Mouse (Mus musculus) hindbrain, embryonic 16.5 days (tissue): ENCODE results near the gene Mfap1b. TPM values are rescaled to one million over a fixed set of nuclear protein-coding genes. Genes with fewer than 3 reads are reported as not detected.
A peak's percentile ranks its signal among the peaks of the same experiment; 100 is the strongest.

Experiments used
- ATAC-seq: fragments of 200-750 bp; cut with Nextera tagmentation; 2 replicates; pipeline ENCODE4 v1.8.0; 2017; ENCODE audit warnings: moderate TSS enrichment, moderate library complexity
- H3K27ac ChIP-seq: fragments of 300-500 bp; sonication (generic); 2 replicates; pipeline ENCODE4 v1.5.1; 2014; ENCODE audit warnings: low read depth, mild to moderate bottlenecking, control low read depth, low read length, moderate library complexity
- H3K27me3 ChIP-seq: fragments of 300-500 bp; sonication (generic); replicated peaks from 2 replicates; pipeline ENCODE4 v1.6.1; 2014; ENCODE audit warnings: low read length; ENCODE audit not compliant: control insufficient read depth, insufficient read depth
- H3K36me3 ChIP-seq: fragments of 300-500 bp; sonication (generic); 2 replicates; pipeline ENCODE4 v1.6.1; 2014; ENCODE audit warnings: mild to moderate bottlenecking, low read length, moderate library complexity, mixed read lengths; ENCODE audit not compliant: control insufficient read depth, insufficient read depth
- H3K4me1 ChIP-seq: fragments of 300-500 bp; sonication (generic); 2 replicates; pipeline ENCODE4 v1.6.1; 2014; ENCODE audit warnings: low read depth, low read length; ENCODE audit not compliant: control insufficient read depth, insufficient read depth
- H3K4me2 ChIP-seq: fragments of 300-500 bp; sonication (generic); 2 replicates; pipeline ENCODE4 v1.6.1; 2014; ENCODE audit warnings: mild to moderate bottlenecking, low read length, control low read depth, moderate library complexity
- H3K4me3 ChIP-seq: fragments of 300-500 bp; sonication (generic); 2 replicates; pipeline ENCODE4 v1.5.1; 2014; ENCODE audit warnings: mild to moderate bottlenecking, low read length, control low read depth, moderate library complexity
- H3K9ac ChIP-seq: fragments of 300-500 bp; sonication (generic); 2 replicates; pipeline ENCODE4 v1.6.1; 2014; ENCODE audit warnings: low read depth, mild to moderate bottlenecking, control low read depth, low read length, moderate library complexity
- H3K9me3 ChIP-seq: fragments of 300-500 bp; sonication (generic); 2 replicates; pipeline ENCODE4 v1.6.1; 2014; ENCODE audit warnings: mild to moderate bottlenecking, low read length, moderate library complexity; ENCODE audit not compliant: control insufficient read depth
- WGBS: fragments of 180-500 bp; shearing (Covaris S2); extraction: QIAGEN DNeasy Blood & Tissue Kit; methylation state at CpG from one replicate; pipeline ENCODE4 v1.1.7; 2014; 5-methylcytosine and 5-hydroxymethylcytosine counted together
- polyA plus RNA-seq: library from polyadenylated mRNA; unstranded; fragments of >200 nt; fragmentation: Nextera tagmentation; extraction: Ambion mirVana; gene quantifications from 2 replicates; pipeline ENCODE4 v1.2.1, GENCODE M21; 2015

Gene Mfap1b
- polyA plus RNA-seq, 1 experiment from 2014 or later, result 68.2 TPM

- H3K4me2 ChIP-seq, result no peak within 1 kb of the TSS; the same call in 1 of the 2 replicates
- WGBS, result 92% methylated on average over 1 of the region's 1 CpGs
- no peak within 1 kb of the TSS for H3K9ac ChIP-seq
Observed at GRCm38 (mm10) chr2:121444178-121444577, 29.7 kb downstream of the Mfap1b start, which contains the start of gene Ell3. Gene Ell3, minus strand, starts transcription at chr2:121444278.

GRCm38 (mm10) chr2:121443068-121443349 is 30.9 kb downstream of the Mfap1b start:
- H3K9ac ChIP-seq, result no peak overlapping the region
- peaks cover 13% of the 10 kb centered on the region for H3K4me1 ChIP-seq
- peak overlapping the region; percentile 38 for H3K4me3 ChIP-seq
- ATAC-seq, result no peak
- WGBS, result 12% methylated on average over 8 of the region's 8 CpGs
- no peak overlapping the region for H3K27ac ChIP-seq
- peak overlapping the region; percentile 73 for H3K4me2 ChIP-seq
- H3K9me3 ChIP-seq, result no peaks in the 10 kb centered on the region
- peaks cover 13% of the 10 kb centered on the region for H3K36me3 ChIP-seq
- peaks cover 15% of the 10 kb centered on the region for H3K27me3 ChIP-seq

More at GRCm38 (mm10) chr2:121444178-121444577, 29.7 kb downstream of the Mfap1b start, which contains the start of gene Ell3:
- Histone ChIP-seq H3K27ac (no peak within 1 kb of the TSS), H3K36me3 (peaks cover 6% of the 10 kb centered on the region; the same call in 1 of the 2 replicates), H3K4me1 (peaks cover 14% of the 10 kb centered on the region), H3K9me3 (no peaks in the 10 kb centered on the region), H3K27me3 (peaks cover 15% of the 10 kb centered on the region), H3K4me3 (no peak within 1 kb of the TSS)
- no peak for ATAC-seq

- H3K27me3 ChIP-seq, result peaks cover 15% of the 10 kb centered on the region
- H3K4me3 ChIP-seq, result peak overlapping the region; percentile 38
- WGBS, result 3% methylated on average over 27 of the region's 30 CpGs
- no peak overlapping the region for H3K27ac ChIP-seq
- peak overlapping the region; percentile 39; the same call in 1 of the 2 replicates for H3K9ac ChIP-seq
- H3K4me2 ChIP-seq, result peak overlapping the region; percentile 73
- peak; percentile 61; the same call in 1 of the 2 replicates for ATAC-seq
- H3K9me3 ChIP-seq, result no peaks in the 10 kb centered on the region
- H3K36me3 ChIP-seq, result peaks cover 18% of the 10 kb centered on the region
- peaks cover 11% of the 10 kb centered on the region for H3K4me1 ChIP-seq
Observed at GRCm38 (mm10) chr2:121442259-121443067, 31.4 kb downstream of the Mfap1b start.

GRCm38 (mm10) chr2:121441800-121442199 is 32.1 kb downstream of the Mfap1b start:
- Histone ChIP-seq H3K4me3 (peak overlapping the region; percentile 38), H3K4me2 (peak overlapping the region; percentile 73), H3K4me1 (peaks cover 11% of the 10 kb centered on the region), H3K36me3 (peaks cover 20% of the 10 kb centered on the region), H3K27ac (no peak overlapping the region), H3K9ac (no peak overlapping the region), H3K27me3 (peaks cover 15% of the 10 kb centered on the region), H3K9me3 (no peaks in the 10 kb centered on the region)
- ATAC-seq, result no peak
- 15% methylated on average over 11 of the region's 11 CpGs for WGBS

GRCm38 (mm10) chr2:121440834-121441605 is 32.8 kb downstream of the Mfap1b start:
- no peak for ATAC-seq

GRCm38 (mm10) chr2:121439746-121440145 is 34.1 kb downstream of the Mfap1b start:
- peaks cover 11% of the 10 kb centered on the region for H3K4me1 ChIP-seq
- no peak overlapping the region for H3K4me3 ChIP-seq
- no peak; the same call in 1 of the 2 replicates for ATAC-seq
- H3K27ac ChIP-seq, result no peak overlapping the region
- no peaks in the 10 kb centered on the region for H3K9me3 ChIP-seq
- 83% methylated on average over 4 of the region's 4 CpGs for WGBS
- peaks cover 29% of the 10 kb centered on the region for H3K36me3 ChIP-seq
- H3K27me3 ChIP-seq, result peaks cover 15% of the 10 kb centered on the region
- no peak overlapping the region for H3K9ac ChIP-seq
- H3K4me2 ChIP-seq, result no peak overlapping the region

More at GRCm38 (mm10) chr2:121440834-121441605, 32.8 kb downstream of the Mfap1b start:
- peaks cover 11% of the 10 kb centered on the region for H3K4me1 ChIP-seq
- H3K9me3 ChIP-seq, result no peaks in the 10 kb centered on the region
- H3K27me3 ChIP-seq, result peaks cover 15% of the 10 kb centered on the region
- H3K4me2 ChIP-seq, result no peak overlapping the region
- peaks cover 20% of the 10 kb centered on the region for H3K36me3 ChIP-seq
- no peak overlapping the region for H3K27ac ChIP-seq
- WGBS, result 67% methylated on average over 5 of the region's 5 CpGs
- H3K4me3 ChIP-seq, result no peak overlapping the region
- no peak overlapping the region for H3K9ac ChIP-seq

- no peak overlapping the region for H3K4me3 ChIP-seq
- no peak overlapping the region for H3K27ac ChIP-seq
- no peaks in the 10 kb centered on the region for H3K9me3 ChIP-seq
- no peak for ATAC-seq
- no peak overlapping the region for H3K9ac ChIP-seq
- H3K36me3 ChIP-seq, result peaks cover 66% of the 10 kb centered on the region
- no peaks in the 10 kb centered on the region for H3K4me1 ChIP-seq
- H3K4me2 ChIP-seq, result no peak overlapping the region
- H3K27me3 ChIP-seq, result no peaks in the 10 kb centered on the region
- 97% methylated on average over 1 of the region's 1 CpGs for WGBS
Observed at GRCm38 (mm10) chr2:121434854-121435253, 39.0 kb downstream of the Mfap1b start.

- Histone ChIP-seq H3K9me3 (no peaks in the 10 kb centered on the region), H3K9ac (no peak overlapping the region), H3K36me3 (peaks cover 34% of the 10 kb centered on the region), H3K4me1 (no peaks in the 10 kb centered on the region), H3K4me3 (no peak overlapping the region), H3K4me2 (no peak overlapping the region), H3K27me3 (no peaks in the 10 kb centered on the region), H3K27ac (no peak overlapping the region)
- WGBS, result 94% methylated on average over 2 of the region's 2 CpGs
- no peak for ATAC-seq
Observed at GRCm38 (mm10) chr2:121425890-121426289, 48.0 kb downstream of the Mfap1b start.

- Histone ChIP-seq H3K36me3 (peaks cover 19% of the 10 kb centered on the region), H3K4me1 (no peaks in the 10 kb centered on the region; the same call in 1 of the 2 replicates), H3K27me3 (no peaks in the 10 kb centered on the region), H3K4me2 (no peak overlapping the region), H3K9me3 (no peaks in the 10 kb centered on the region), H3K9ac (no peak overlapping the region), H3K4me3 (no peak overlapping the region), H3K27ac (no peak overlapping the region)
- WGBS, result 97% methylated on average over 2 of the region's 2 CpGs
- no peak for ATAC-seq
Observed at GRCm38 (mm10) chr2:121423166-121423565, 50.7 kb downstream of the Mfap1b start.
